Mouse (Mus musculus) erythroblast, embryonic 14.5 days (primary cell): ENCODE measurements around the gene E4f1. TPM values are rescaled to one million over a fixed set of nuclear protein-coding genes. Genes with fewer than 3 reads are reported as not detected.
A peak's percentile ranks its signal among the peaks of the same experiment; 100 is the strongest.
"Not testable (repeated sequence)": the region's sequence is repeated elsewhere in the genome, so short reads cannot be mapped to it uniquely, and the experiment has no call there.

Experiments
- H3K27me3 ChIP-seq: 2 replicates; pipeline ENCODE4 v1.6.1; 2012; ENCODE audit warnings: inconsistent platforms; ENCODE audit not compliant: control insufficient read depth
- H3K36me3 ChIP-seq: 2 replicates; pipeline ENCODE4 v1.6.1; 2012; ENCODE audit warnings: mild to moderate bottlenecking, inconsistent platforms; ENCODE audit not compliant: control insufficient read depth
- H3K4me1 ChIP-seq: 2 replicates; pipeline ENCODE4 v1.6.1; 2012; ENCODE audit warnings: inconsistent platforms; ENCODE audit not compliant: control insufficient read depth
- H3K4me3 ChIP-seq: replicated peaks from 2 replicates; pipeline ENCODE3; 2012; ENCODE audit warnings: moderate library complexity, mild to moderate bottlenecking, inconsistent platforms
- H3K9me3 ChIP-seq: 2 replicates; pipeline ENCODE4 v1.6.1; 2012; ENCODE audit warnings: low read length, inconsistent platforms, mixed read lengths; ENCODE audit not compliant: control insufficient read depth
- GATA1 ChIP-seq: IDR thresholded peaks from 2 replicates; pipeline ENCODE4 v1.6.1; 2012; ENCODE audit warnings: low read length, inconsistent platforms, mixed read lengths
- TAL1 ChIP-seq: IDR thresholded peaks from 3 replicates; pipeline ENCODE4 v1.6.1; 2012; ENCODE audit warnings: low read length, inconsistent platforms, mixed read lengths
- polyA plus RNA-seq: library from polyadenylated mRNA; stranded (reverse); fragments of >175 nt; gene quantifications from 2 replicates; pipeline ENCODE4 v1.2.3, GENCODE M21; 2012

E4f1 gene
- polyA plus RNA-seq, 1 experiment: 6.2 TPM

- no peaks in the 10 kb centered on the region for H3K9me3 ChIP-seq
- peaks cover 44% of the 10 kb centered on the region for H3K4me1 ChIP-seq
- peaks cover 53% of the 10 kb centered on the region for H3K36me3 ChIP-seq
- no peaks in the 10 kb centered on the region for H3K27me3 ChIP-seq
- TF ChIP-seq TAL1: no peak
- no peak for TF ChIP-seq GATA1
- no peak overlapping the region for H3K4me3 ChIP-seq
These were observed 1.4 kb downstream of the E4f1 start for GRCm38 (mm10) chr17:24468636-24469246.

- H3K9me3 ChIP-seq: no peaks in the 10 kb centered on the region
- H3K27me3 ChIP-seq: no peaks in the 10 kb centered on the region
- no peak for TF ChIP-seq GATA1
- no peak for TF ChIP-seq TAL1
- H3K4me1 ChIP-seq: peaks cover 27% of the 10 kb centered on the region
- peaks cover 39% of the 10 kb centered on the region for H3K36me3 ChIP-seq
- H3K4me3 ChIP-seq: no peak overlapping the region
These were observed 6.6 kb downstream of the E4f1 start for GRCm38 (mm10) chr17:24463374-24464133.

GRCm38 (mm10) chr17:24462932-24463331, 7.2 kb downstream of the E4f1 start:
- H3K9me3 ChIP-seq: no peaks in the 10 kb centered on the region
- TF ChIP-seq GATA1 (no peak), TAL1 (no peak)
- H3K36me3 ChIP-seq: peaks cover 41% of the 10 kb centered on the region
- H3K4me3 ChIP-seq: no peak overlapping the region
- peaks cover 23% of the 10 kb centered on the region for H3K4me1 ChIP-seq
- H3K27me3 ChIP-seq: no peaks in the 10 kb centered on the region

GRCm38 (mm10) chr17:24461580-24461979, 8.5 kb downstream of the E4f1 start:
- Histone ChIP-seq H3K4me1 (peaks cover 28% of the 10 kb centered on the region), H3K27me3 (no peaks in the 10 kb centered on the region), H3K4me3 (no peak overlapping the region), H3K9me3 (no peaks in the 10 kb centered on the region), H3K36me3 (peaks cover 48% of the 10 kb centered on the region)
- TF ChIP-seq TAL1: no peak
- no peak for TF ChIP-seq GATA1

- Histone ChIP-seq H3K36me3 (peaks cover 58% of the 10 kb centered on the region), H3K4me3 (peak overlapping the region; percentile 78), H3K4me1 (peaks cover 52% of the 10 kb centered on the region)
- not testable (repeated sequence) for H3K9me3 ChIP-seq, H3K27me3 ChIP-seq
These were observed 14.4 kb downstream of the E4f1 start for GRCm38 (mm10) chr17:24455523-24456206.

GRCm38 (mm10) chr17:24454756-24455522, 15.2 kb downstream of the E4f1 start:
- TF ChIP-seq TAL1: peak; percentile 61
- no peak; the same call in 1 of the 2 replicates for TF ChIP-seq GATA1
- Histone ChIP-seq H3K9me3 (no peaks in the 10 kb centered on the region), H3K27me3 (no peaks in the 10 kb centered on the region), H3K4me1 (peaks cover 54% of the 10 kb centered on the region), H3K36me3 (peaks cover 65% of the 10 kb centered on the region), H3K4me3 (peak overlapping the region; percentile 78)

GRCm38 (mm10) chr17:24454218-24454755, 15.8 kb downstream of the E4f1 start:
- H3K9me3 ChIP-seq: no peaks in the 10 kb centered on the region
- peak overlapping the region; percentile 78 for H3K4me3 ChIP-seq
- peaks cover 70% of the 10 kb centered on the region for H3K36me3 ChIP-seq
- TF ChIP-seq TAL1 (no peak), GATA1 (no peak)
- H3K27me3 ChIP-seq: no peaks in the 10 kb centered on the region
- peaks cover 59% of the 10 kb centered on the region for H3K4me1 ChIP-seq

- H3K27me3 ChIP-seq: no peaks in the 10 kb centered on the region
- TF ChIP-seq GATA1: no peak
- TF ChIP-seq TAL1: no peak
- peak overlapping the region; percentile 78 for H3K4me3 ChIP-seq
- peaks cover 74% of the 10 kb centered on the region for H3K36me3 ChIP-seq
- H3K9me3 ChIP-seq: no peaks in the 10 kb centered on the region
- peaks cover 62% of the 10 kb centered on the region for H3K4me1 ChIP-seq
These were observed 16.7 kb downstream of the E4f1 start for GRCm38 (mm10) chr17:24453372-24453771.

GRCm38 (mm10) chr17:24451220-24451619, 18.9 kb downstream of the E4f1 start:
- no peak for TF ChIP-seq TAL1
- TF ChIP-seq GATA1: no peak
- no peaks in the 10 kb centered on the region; the same call in 1 of the 2 replicates for H3K27me3 ChIP-seq
- H3K4me1 ChIP-seq: peaks cover 53% of the 10 kb centered on the region
- H3K9me3 ChIP-seq: no peaks in the 10 kb centered on the region
- H3K4me3 ChIP-seq: no peak overlapping the region
- peaks cover 76% of the 10 kb centered on the region for H3K36me3 ChIP-seq
